Mouse (Mus musculus): Measurements from ENCODE around the gene Itih5.

Itih5 gene

GRCm38 (mm10) chr2:10263909-10264489, 110.6 kb downstream of the Itih5 start:
- DNase-seq, result no peak

- no peak for DNase-seq
Measured at GRCm38 (mm10) chr2:10265881-10266280, 112.5 kb downstream of the Itih5 start.

GRCm38 (mm10) chr2:10272604-10273115, 119.3 kb downstream of the Itih5 start:
- no peak for DNase-seq

- no peak for DNase-seq
Measured at GRCm38 (mm10) chr2:10273541-10274050, 120.2 kb downstream of the Itih5 start.

GRCm38 (mm10) chr2:10276194-10276593, 122.8 kb downstream of the Itih5 start:
- DNase-seq, result no peak

GRCm38 (mm10) chr2:10283686-10284085, 130.3 kb downstream of the Itih5 start:
- DNase-seq, result no peak

- peak; percentile 25 for DNase-seq
Measured at GRCm38 (mm10) chr2:10284636-10285270, 131.4 kb downstream of the Itih5 start.

- no peak for DNase-seq
Measured at GRCm38 (mm10) chr2:10285975-10286374, 132.6 kb downstream of the Itih5 start.

- peak; percentile 66 for DNase-seq
Measured at GRCm38 (mm10) chr2:10288142-10288831, 134.9 kb downstream of the Itih5 start.

- no peak for DNase-seq
Measured at GRCm38 (mm10) chr2:10288881-10289280, 135.5 kb downstream of the Itih5 start.

GRCm38 (mm10) chr2:10290115-10290514, 136.7 kb downstream of the Itih5 start:
- no peak for DNase-seq

GRCm38 (mm10) chr2:10293556-10294206, 140.3 kb downstream of the Itih5 start:
- DNase-seq, result no peak

- DNase-seq, result no peak
Measured at GRCm38 (mm10) chr2:10295908-10296307, 142.5 kb downstream of the Itih5 start.

GRCm38 (mm10) chr2:10300244-10300643, 146.9 kb downstream of the Itih5 start:
- DNase-seq, result peak; percentile 65

- no peak for DNase-seq
Measured at GRCm38 (mm10) chr2:10300771-10301170, 147.4 kb downstream of the Itih5 start.

- no peak for DNase-seq
Measured at GRCm38 (mm10) chr2:10301391-10301790, 148.0 kb downstream of the Itih5 start.

GRCm38 (mm10) chr2:10301997-10302396, 148.6 kb downstream of the Itih5 start:
- no peak for DNase-seq

GRCm38 (mm10) chr2:10304911-10305310, 151.5 kb downstream of the Itih5 start:
- no peak for DNase-seq
